Mouse (Mus musculus): ENCODE results near the gene Htr1f. TPM values are rescaled to one million over a fixed set of nuclear protein-coding genes. Genes with fewer than 3 reads are reported as not detected.

Gene Htr1f
- polyA plus RNA-seq, 1 experiment = not detected

DNA sequence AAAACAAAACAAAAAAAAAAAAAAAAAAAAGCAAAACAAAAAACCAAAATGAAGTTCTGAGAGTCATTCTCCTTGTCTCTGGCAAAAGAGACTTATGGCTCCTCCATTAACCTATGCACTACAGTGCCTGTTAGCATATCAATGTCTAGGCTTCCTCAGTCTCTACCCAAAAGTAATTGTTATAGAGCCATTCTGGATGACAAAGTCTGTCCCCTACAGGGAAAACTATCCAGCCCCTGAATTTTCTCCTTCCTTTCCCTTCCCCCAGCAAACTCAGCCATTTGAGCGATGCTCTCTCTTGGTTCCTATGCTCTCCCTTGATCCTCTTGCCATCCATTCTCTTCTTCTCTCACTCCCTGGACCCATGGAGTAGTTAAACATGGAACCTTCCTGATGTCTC lies 229.8 kb downstream of the Htr1f start:
- H3K27ac ChIP-seq (ENCODE audit: insufficient read depth, low read length) = no peak overlapping the region
- no peaks in the 10 kb centered on the region for H3K27me3 ChIP-seq (ENCODE audit: control insufficient read depth, insufficient read depth, low read length)
- H3K4me1 ChIP-seq (ENCODE audit: control insufficient read depth, insufficient read depth, insufficient read length) = peaks cover 4% of the 10 kb centered on the region; the same call in 1 of the 2 replicates
- TF ChIP-seq POLR2A (IDR thresholded peaks at IDR 0.05; ENCODE audit: low read depth, low read length) (no peak), CTCF (IDR thresholded peaks at IDR 0.05; ENCODE audit: extremely low read depth, insufficient read depth, insufficient read length, insufficient replicate concordance) (no peak)
- 90% methylated on average over 1 of the region's 1 CpGs for WGBS
- no peak for DNase-seq (ENCODE audit: low read depth in 1 of 2, low spot score in 2 of 2)
- H3K4me3 ChIP-seq (ENCODE audit: extremely low read depth, insufficient read depth, insufficient read length) = no peak overlapping the region
- no peaks in the 10 kb centered on the region for H3K36me3 ChIP-seq (ENCODE audit: control insufficient read depth, insufficient read depth, low read length)

DNA sequence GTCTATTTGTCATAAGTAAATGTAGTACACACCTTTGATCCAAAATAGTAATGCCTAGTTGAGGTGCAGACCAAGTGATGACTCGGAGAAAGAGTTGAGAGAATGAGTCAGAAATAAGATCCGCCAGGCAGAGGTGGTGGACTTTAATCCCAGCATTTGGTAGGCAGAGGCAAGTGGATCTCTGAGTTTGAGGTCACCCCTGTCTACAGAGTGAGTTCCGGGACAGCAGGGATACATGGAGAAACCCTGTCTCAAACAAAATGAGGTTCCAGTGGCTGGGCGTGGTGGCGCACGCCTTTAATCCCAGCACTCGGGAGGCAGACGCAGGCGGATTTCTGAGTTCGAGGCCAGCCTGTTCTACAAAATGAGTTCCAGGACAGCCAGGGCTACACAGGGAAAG lies 230.3 kb downstream of the Htr1f start:
- TF ChIP-seq POLR2A (IDR thresholded peaks at IDR 0.05; ENCODE audit: low read depth, low read length) (no peak), CTCF (IDR thresholded peaks at IDR 0.05; ENCODE audit: extremely low read depth, insufficient read depth, insufficient read length, insufficient replicate concordance) (no peak)
- H3K4me1 ChIP-seq (ENCODE audit: control insufficient read depth, insufficient read depth, insufficient read length) = peaks cover 4% of the 10 kb centered on the region; the same call in 1 of the 2 replicates
- H3K27ac ChIP-seq (ENCODE audit: insufficient read depth, low read length) = no peak overlapping the region
- WGBS = 96% methylated on average over 10 of the region's 10 CpGs
- no peaks in the 10 kb centered on the region for H3K36me3 ChIP-seq (ENCODE audit: control insufficient read depth, insufficient read depth, low read length)
- no peak overlapping the region for H3K4me3 ChIP-seq (ENCODE audit: extremely low read depth, insufficient read depth, insufficient read length)
- no peaks in the 10 kb centered on the region for H3K27me3 ChIP-seq (ENCODE audit: control insufficient read depth, insufficient read depth, low read length)
- no peak for DNase-seq (ENCODE audit: low read depth in 1 of 2, low spot score in 2 of 2)
